Mouse (Mus musculus) liver, adult 2 months (tissue): ENCODE data around the gene Aldh1a2.

Experiments
- CTCF ChIP-seq: fragments of 200-500 bp; IDR thresholded peaks from 2 replicates; pipeline ENCODE4 v1.5.1; 2011; ENCODE audit warnings: low read depth, low read length, control low read depth
- POLR2A ChIP-seq: fragments of 200-500 bp; IDR thresholded peaks from 2 replicates; pipeline ENCODE4 v1.6.1; 2011; ENCODE audit warnings: low read length, control low read depth; ENCODE audit not compliant: insufficient read depth; ENCODE audit errors: extremely low read depth

DNA sequence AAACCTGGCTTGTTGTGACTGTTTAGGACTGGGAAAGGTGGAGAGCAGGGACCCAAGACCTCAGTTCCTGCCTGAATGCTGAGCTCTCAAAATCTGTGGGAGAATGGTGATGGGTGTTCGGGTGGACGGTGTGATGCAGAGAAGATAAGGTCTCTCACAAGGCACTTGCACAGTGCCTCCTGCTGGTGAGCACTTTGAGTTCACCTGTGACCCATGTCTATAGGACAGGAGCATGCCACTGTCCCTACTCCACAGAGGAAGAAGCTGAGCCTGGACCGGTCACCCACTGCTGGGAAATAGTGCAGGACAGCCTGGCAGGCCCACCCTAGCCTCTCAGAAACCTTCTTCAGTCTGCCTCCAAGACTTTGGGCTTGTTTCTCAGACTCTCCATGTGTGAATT, 100.4 kb downstream of the Aldh1a2 start:
- TF ChIP-seq CTCF (no peak), POLR2A (no peak)
